Mouse (Mus musculus): Measurements from ENCODE around the gene Cfap43. TPM values are rescaled to one million over a fixed set of nuclear protein-coding genes. Genes with fewer than 3 reads are reported as not detected.
A peak's percentile ranks its signal among the peaks of the same experiment; 100 is the strongest.

Gene Cfap43
- 0.51 and 0.98 TPM in 2 replicates for polyA plus RNA-seq (2015; fragmentation: Nextera tagmentation; extraction: Ambion mirVana)

- Histone ChIP-seq H3K9me3 (replicated peaks) (no peaks in the 10 kb centered on the region), H3K27me3 (replicated peaks) (no peaks in the 10 kb centered on the region), H3K4me3 (replicated peaks) (peak within 1 kb of the TSS; percentile 76), H3K4me2 (peak within 1 kb of the TSS; percentile 94), H3K9ac (replicated peaks) (peak within 1 kb of the TSS; percentile 75), H3K4me1 (peaks cover 22% of the 10 kb centered on the region), H3K36me3 (no peaks in the 10 kb centered on the region), H3K27ac (replicated peaks) (peak within 1 kb of the TSS; percentile 88)
- ATAC-seq (ENCODE audit: low FRiP score) = peak; percentile 71
- WGBS = under 1% methylated on average over 48 of the region's 48 CpGs
Observed at GRCm38 (mm10) chr19:47919126-47919965, at the start of gene Cfap43, which contains the start of gene Itprip. TSS of gene Cfap43 (minus strand) at chr19:47919287. TSS of gene Itprip (minus strand) at chr19:47919299.

GRCm38 (mm10) chr19:47958181-47958580 is 39.1 kb upstream of the Cfap43 start:
- no peak overlapping the region for H3K27ac ChIP-seq (replicated peaks)
- no peak for ATAC-seq (ENCODE audit: low FRiP score)
- H3K9me3 ChIP-seq (replicated peaks) = no peaks in the 10 kb centered on the region
- no peak overlapping the region for H3K4me2 ChIP-seq
- H3K9ac ChIP-seq (replicated peaks) = no peak overlapping the region
- no peak overlapping the region for H3K4me3 ChIP-seq (replicated peaks)
- 50% methylated on average over 13 of the region's 13 CpGs for WGBS
- no peaks in the 10 kb centered on the region; the same call in 1 of the 2 replicates for H3K4me1 ChIP-seq
- no peaks in the 10 kb centered on the region for H3K36me3 ChIP-seq
- no peaks in the 10 kb centered on the region for H3K27me3 ChIP-seq (replicated peaks)

- Histone ChIP-seq H3K4me3 (replicated peaks) (no peak overlapping the region), H3K4me2 (no peak overlapping the region), H3K27ac (replicated peaks) (peak overlapping the region; percentile 52; the same call in 1 of the 2 replicates), H3K4me1 (no peaks in the 10 kb centered on the region; the same call in 1 of the 2 replicates), H3K9ac (replicated peaks) (no peak overlapping the region), H3K27me3 (replicated peaks) (no peaks in the 10 kb centered on the region), H3K9me3 (replicated peaks) (no peaks in the 10 kb centered on the region), H3K36me3 (no peaks in the 10 kb centered on the region)
- 38% methylated on average over 9 of the region's 9 CpGs for WGBS
- ATAC-seq (ENCODE audit: low FRiP score) = no peak
Observed at GRCm38 (mm10) chr19:47953169-47953568, 34.1 kb upstream of the Cfap43 start.

GRCm38 (mm10) chr19:47950946-47951345 is 31.9 kb upstream of the Cfap43 start:
- no peak for ATAC-seq (ENCODE audit: low FRiP score)
- no peaks in the 10 kb centered on the region for H3K27me3 ChIP-seq (replicated peaks)
- H3K4me2 ChIP-seq = no peak overlapping the region
- H3K4me3 ChIP-seq (replicated peaks) = no peak overlapping the region
- 90% methylated on average over 7 of the region's 7 CpGs for WGBS
- no peak overlapping the region for H3K27ac ChIP-seq (replicated peaks)
- no peaks in the 10 kb centered on the region for H3K9me3 ChIP-seq (replicated peaks)
- peaks cover 5% of the 10 kb centered on the region for H3K4me1 ChIP-seq
- no peak overlapping the region for H3K9ac ChIP-seq (replicated peaks)
- H3K36me3 ChIP-seq = no peaks in the 10 kb centered on the region

GRCm38 (mm10) chr19:47946821-47947465 is 27.9 kb upstream of the Cfap43 start:
- 54% methylated on average over 23 of the region's 23 CpGs for WGBS
- no peak for ATAC-seq (ENCODE audit: low FRiP score)

GRCm38 (mm10) chr19:47939361-47939760 is 20.3 kb upstream of the Cfap43 start:
- H3K4me3 ChIP-seq (replicated peaks) = no peak overlapping the region
- H3K36me3 ChIP-seq = no peaks in the 10 kb centered on the region
- no peak overlapping the region for H3K9ac ChIP-seq (replicated peaks)
- H3K4me2 ChIP-seq = no peak overlapping the region
- peaks cover 17% of the 10 kb centered on the region for H3K4me1 ChIP-seq
- no peaks in the 10 kb centered on the region for H3K9me3 ChIP-seq (replicated peaks)
- ATAC-seq (ENCODE audit: low FRiP score) = no peak
- 86% methylated on average over 6 of the region's 6 CpGs for WGBS
- peaks cover 5% of the 10 kb centered on the region; the same call in 1 of the 2 replicates for H3K27me3 ChIP-seq (replicated peaks)
- H3K27ac ChIP-seq (replicated peaks) = no peak overlapping the region

More at GRCm38 (mm10) chr19:47946821-47947465, 27.9 kb upstream of the Cfap43 start:
- Histone ChIP-seq H3K9me3 (replicated peaks) (no peaks in the 10 kb centered on the region), H3K27ac (replicated peaks) (no peak overlapping the region), H3K4me1 (peaks cover 5% of the 10 kb centered on the region), H3K4me3 (replicated peaks) (no peak overlapping the region), H3K36me3 (no peaks in the 10 kb centered on the region), H3K4me2 (peak overlapping the region; percentile 27; the same call in 1 of the 2 replicates), H3K9ac (replicated peaks) (0 out of 2 replicates have a peak overlapping the region, but pooled peaks have one; percentile 10), H3K27me3 (replicated peaks) (no peaks in the 10 kb centered on the region)

- peak within 1 kb of the TSS; percentile 58 for H3K27ac ChIP-seq (replicated peaks)
- H3K9me3 ChIP-seq (replicated peaks) = no peaks in the 10 kb centered on the region
- H3K36me3 ChIP-seq = no peaks in the 10 kb centered on the region
- peak; percentile 92 for ATAC-seq (ENCODE audit: low FRiP score)
- 5% methylated on average over 41 of the region's 41 CpGs for WGBS
- H3K9ac ChIP-seq (replicated peaks) = peak within 1 kb of the TSS; percentile 51
- peaks cover 17% of the 10 kb centered on the region for H3K4me1 ChIP-seq
- peak within 1 kb of the TSS; percentile 83 for H3K4me2 ChIP-seq
- H3K27me3 ChIP-seq (replicated peaks) = peaks cover 5% of the 10 kb centered on the region; the same call in 1 of the 2 replicates
- peak within 1 kb of the TSS; percentile 45 for H3K4me3 ChIP-seq (replicated peaks)
Observed at GRCm38 (mm10) chr19:47937443-47938406, 18.6 kb upstream of the Cfap43 start, which contains the start of gene Cfap58. TSS of gene Cfap58 (plus strand) at chr19:47937675.

- H3K4me2 ChIP-seq = peak overlapping the region; percentile 83
- no peaks in the 10 kb centered on the region for H3K36me3 ChIP-seq
- 53% methylated on average over 9 of the region's 9 CpGs for WGBS
- H3K4me3 ChIP-seq (replicated peaks) = peak overlapping the region; percentile 45
- peaks cover 17% of the 10 kb centered on the region for H3K4me1 ChIP-seq
- H3K9ac ChIP-seq (replicated peaks) = peak overlapping the region; percentile 51
- peak overlapping the region; percentile 58; the same call in 1 of the 2 replicates for H3K27ac ChIP-seq (replicated peaks)
- H3K9me3 ChIP-seq (replicated peaks) = no peaks in the 10 kb centered on the region
- no peak for ATAC-seq (ENCODE audit: low FRiP score)
- peaks cover 5% of the 10 kb centered on the region; the same call in 1 of the 2 replicates for H3K27me3 ChIP-seq (replicated peaks)
Observed at GRCm38 (mm10) chr19:47936938-47937337, 17.9 kb upstream of the Cfap43 start.

GRCm38 (mm10) chr19:47936490-47936889 is 17.4 kb upstream of the Cfap43 start:
- H3K27ac ChIP-seq (replicated peaks) = no peak overlapping the region
- no peak overlapping the region for H3K9ac ChIP-seq (replicated peaks)
- H3K4me2 ChIP-seq = no peak overlapping the region
- H3K27me3 ChIP-seq (replicated peaks) = peaks cover 5% of the 10 kb centered on the region; the same call in 1 of the 2 replicates
- H3K4me1 ChIP-seq = peaks cover 17% of the 10 kb centered on the region
- 92% methylated on average over 11 of the region's 11 CpGs for WGBS
- H3K36me3 ChIP-seq = no peaks in the 10 kb centered on the region
- H3K4me3 ChIP-seq (replicated peaks) = no peak overlapping the region
- no peak for ATAC-seq (ENCODE audit: low FRiP score)
- H3K9me3 ChIP-seq (replicated peaks) = no peaks in the 10 kb centered on the region

GRCm38 (mm10) chr19:47935530-47935929 is 16.4 kb upstream of the Cfap43 start:
- Histone ChIP-seq H3K9me3 (replicated peaks) (no peaks in the 10 kb centered on the region), H3K36me3 (no peaks in the 10 kb centered on the region), H3K9ac (replicated peaks) (no peak overlapping the region), H3K4me1 (peaks cover 17% of the 10 kb centered on the region), H3K27me3 (replicated peaks) (peaks cover 5% of the 10 kb centered on the region; the same call in 1 of the 2 replicates), H3K4me3 (replicated peaks) (no peak overlapping the region), H3K27ac (replicated peaks) (no peak overlapping the region), H3K4me2 (no peak overlapping the region)
- 88% methylated on average over 6 of the region's 6 CpGs for WGBS
- ATAC-seq (ENCODE audit: low FRiP score) = no peak
